Mouse (Mus musculus) bone marrow, adult 2 months (tissue): Measurements from ENCODE around the gene Sbno2.

Experiments used
- CTCF ChIP-seq: fragments of 200-500 bp; IDR thresholded peaks from 2 replicates; pipeline ENCODE4 v1.5.1; 2011; ENCODE audit warnings: low read length, control low read depth; ENCODE audit not compliant: control insufficient read depth, insufficient read depth
- POLR2A ChIP-seq: fragments of 200-500 bp; IDR thresholded peaks from 2 replicates; pipeline ENCODE4 v1.6.1; 2011; ENCODE audit warnings: low read depth, mild to moderate bottlenecking, control low read depth, low read length, borderline replicate concordance; ENCODE audit not compliant: control insufficient read depth

- TF ChIP-seq CTCF (no peak), POLR2A (no peak)
Measured at GRCm38 (mm10) chr10:80100982-80101381, 4.4 kb downstream of the Sbno2 start.
